Mouse (Mus musculus) MEL (cell line): ENCODE results near the gene Pde10a. TPM values are rescaled to one million over a fixed set of nuclear protein-coding genes. Genes with fewer than 3 reads are reported as not detected.
A peak's percentile ranks its signal among the peaks of the same experiment; 100 is the strongest.

Experiments used
- DNase-seq: peaks from one replicate; pipeline ENCODE4 v3.0.0; 2011; ENCODE audit warnings: low read depth, low spot score
- H3K27ac ChIP-seq: 2 replicates; pipeline ENCODE4 v1.5.1; 2012; ENCODE audit warnings: low read depth, mild to moderate bottlenecking, control low read depth, low read length, moderate library complexity; ENCODE audit not compliant: control insufficient read depth
- H3K27me3 ChIP-seq, 2 experiments: fragments of 150-350 bp in 1 of 2; sonication (generic) in 1 of 2; 2 replicates each; pipeline ENCODE4 v1.6.1; 2012; ENCODE audit warnings: low read length in 2 of 2, mild to moderate bottlenecking in 2 of 2, improper control_type of control experiment in 1 of 2, moderate library complexity in 1 of 2; ENCODE audit not compliant: insufficient read depth in 2 of 2, control insufficient read depth in 1 of 2
- H3K36me3 ChIP-seq, 2 experiments: 2 replicates each; pipeline ENCODE4 v1.6.1; 2012 to 2014; ENCODE audit warnings: low read length in 2 of 2, improper control_type of control experiment in 1 of 2, inconsistent platforms in 1 of 2, mild to moderate bottlenecking in 1 of 2; ENCODE audit not compliant: insufficient read depth in 2 of 2, control insufficient read depth in 1 of 2
- H3K4me1 ChIP-seq, 2 experiments: fragments of 150-350 bp in 1 of 2; sonication (generic) in 1 of 2; 2 replicates each; pipeline ENCODE4 v1.6.1; 2012; ENCODE audit warnings: low read length in 2 of 2, improper control_type of control experiment in 1 of 2, mild to moderate bottlenecking in 1 of 2; ENCODE audit not compliant: insufficient read depth in 2 of 2, control insufficient read depth in 1 of 2
- H3K4me3 ChIP-seq, 2 experiments: fragments of 150-350 bp in 1 of 2; sonication (generic) in 1 of 2; 2 replicates each; pipeline ENCODE4 v1.5.1; 2012; ENCODE audit warnings: low read depth in 2 of 2, low read length in 2 of 2, mild to moderate bottlenecking in 2 of 2, moderate library complexity in 2 of 2, control low read depth in 1 of 2, improper control_type of control experiment in 1 of 2; ENCODE audit not compliant: control insufficient read depth in 1 of 2, insufficient read depth in 1 of 2
- H3K79me2 ChIP-seq: 2 replicates; pipeline ENCODE4 v1.6.1; 2012; ENCODE audit warnings: mild to moderate bottlenecking, low read length, moderate library complexity; ENCODE audit not compliant: control insufficient read depth, poor library complexity, insufficient read depth
- H3K9ac ChIP-seq: 2 replicates; pipeline ENCODE4 v1.6.1; 2012; ENCODE audit warnings: low read depth, mild to moderate bottlenecking, control low read depth, low read length, moderate library complexity; ENCODE audit not compliant: control insufficient read depth, poor library complexity, severe bottlenecking
- H3K9me3 ChIP-seq: fragments of 150-350 bp; sonication (generic); replicated peaks from 2 replicates; pipeline ENCODE4 v1.6.1; 2012; ENCODE audit warnings: mild to moderate bottlenecking, low read length, improper control_type of control experiment, moderate library complexity; ENCODE audit not compliant: insufficient read depth
- BHLHE40 ChIP-seq: IDR thresholded peaks from 2 replicates; pipeline ENCODE4 v1.6.1; 2012; ENCODE audit warnings: low read depth, mild to moderate bottlenecking, inconsistent platforms, low read length, improper control_type of control experiment, borderline replicate concordance
- CHD1 ChIP-seq: IDR thresholded peaks from 2 replicates; pipeline ENCODE4 v1.6.1; 2012; ENCODE audit warnings: low read depth, mild to moderate bottlenecking, inconsistent platforms, low read length, improper control_type of control experiment
- CHD2 ChIP-seq: IDR thresholded peaks from 2 replicates; pipeline ENCODE4 v1.6.1; 2011; ENCODE audit warnings: low read length, improper control_type of control experiment
- CTCF ChIP-seq, 3 experiments: IDR thresholded peaks in 2 of 3; conservative IDR thresholded peaks in 1 of 3; 2 replicates each; pipeline ENCODE4 v1.5.1; 2011 to 2012; ENCODE audit warnings: low read length in 3 of 3, low read depth in 2 of 3, mild to moderate bottlenecking in 2 of 3, improper control_type of control experiment in 1 of 3, inconsistent platforms in 1 of 3, mixed read lengths in 1 of 3, moderate library complexity in 1 of 3; ENCODE audit not compliant: control insufficient read depth in 1 of 3, insufficient read depth in 1 of 3, poor library complexity in 1 of 3, severe bottlenecking in 1 of 3
- E2F4 ChIP-seq: IDR thresholded peaks from 2 replicates; pipeline ENCODE4 v1.6.1; 2011; ENCODE audit warnings: low read depth, low read length, improper control_type of control experiment, borderline replicate concordance
- EP300 ChIP-seq, 2 experiments: IDR thresholded peaks; 2 replicates each; pipeline ENCODE4 v1.6.1; 2011; ENCODE audit warnings: improper control_type of control experiment in 2 of 2, low read length in 2 of 2, low read depth in 1 of 2, mild to moderate bottlenecking in 1 of 2
- ETS1 ChIP-seq: IDR thresholded peaks from 2 replicates; pipeline ENCODE4 v1.6.1; 2012; ENCODE audit warnings: low read depth, mild to moderate bottlenecking, inconsistent platforms, low read length, improper control_type of control experiment, moderate library complexity
- GABPA ChIP-seq: IDR thresholded peaks from 2 replicates; pipeline ENCODE4 v1.6.1; 2012; ENCODE audit warnings: low read depth, mild to moderate bottlenecking, inconsistent platforms, low read length, improper control_type of control experiment, moderate library complexity
- GATA1 ChIP-seq: IDR thresholded peaks from 2 replicates; pipeline ENCODE4 v1.6.1; 2011; ENCODE audit warnings: low read depth, low read length, improper control_type of control experiment
- HCFC1 ChIP-seq: IDR thresholded peaks from 2 replicates; pipeline ENCODE4 v1.6.1; 2012; ENCODE audit warnings: low read depth, mild to moderate bottlenecking, inconsistent platforms, low read length, improper control_type of control experiment, moderate library complexity
- JUND ChIP-seq: IDR thresholded peaks from 2 replicates; pipeline ENCODE4 v1.6.1; 2011; ENCODE audit warnings: low read depth, mild to moderate bottlenecking, improper control_type of control experiment, low read length
- KAT2A ChIP-seq: conservative IDR thresholded peaks from 2 replicates; pipeline ENCODE4 v1.6.1; 2012; ENCODE audit warnings: low read depth, low read length, improper control_type of control experiment, inconsistent platforms
- MAFK ChIP-seq: IDR thresholded peaks from 2 replicates; pipeline ENCODE4 v1.6.1; 2011; ENCODE audit warnings: low read depth, mild to moderate bottlenecking, low read length, improper control_type of control experiment, borderline replicate concordance
- MAX ChIP-seq: IDR thresholded peaks from 2 replicates; pipeline ENCODE4 v1.6.1; 2011; ENCODE audit warnings: low read length, improper control_type of control experiment
- MEF2A ChIP-seq: IDR thresholded peaks from 2 replicates; pipeline ENCODE4 v1.6.1; 2014; ENCODE audit warnings: low read depth, mild to moderate bottlenecking, inconsistent platforms, low read length, improper control_type of control experiment; ENCODE audit not compliant: poor library complexity, insufficient replicate concordance, severe bottlenecking; ENCODE audit errors: extremely low read depth
- MXI1 ChIP-seq: IDR thresholded peaks from 2 replicates; pipeline ENCODE4 v1.6.1; 2011; ENCODE audit warnings: mild to moderate bottlenecking, low read depth, low read length, improper control_type of control experiment
- MYB ChIP-seq: IDR thresholded peaks from 2 replicates; pipeline ENCODE4 v1.6.1; 2011; ENCODE audit warnings: mild to moderate bottlenecking, low read depth, low read length, improper control_type of control experiment
- NELFE ChIP-seq: IDR thresholded peaks from 2 replicates; pipeline ENCODE4 v1.6.1; 2011; ENCODE audit warnings: low read depth, low read length, improper control_type of control experiment
- NRF1 ChIP-seq: IDR thresholded peaks from 2 replicates; pipeline ENCODE4 v1.6.1; 2014; ENCODE audit warnings: low read depth, mild to moderate bottlenecking, inconsistent platforms, low read length, improper control_type of control experiment, moderate library complexity; ENCODE audit not compliant: poor library complexity, insufficient read depth, severe bottlenecking
- POLR2A ChIP-seq, 2 experiments: IDR thresholded peaks; 2 replicates each; pipeline ENCODE4 v1.6.1; 2011 to 2012; ENCODE audit warnings: low read length in 2 of 2, mild to moderate bottlenecking in 2 of 2, control low read depth in 1 of 2, improper control_type of control experiment in 1 of 2, low read depth in 1 of 2, moderate library complexity in 1 of 2; ENCODE audit not compliant: control insufficient read depth in 1 of 2, insufficient read depth in 1 of 2, poor library complexity in 1 of 2
- POLR2AphosphoS2 ChIP-seq: IDR thresholded peaks from 2 replicates; pipeline ENCODE4 v1.6.1; 2011; ENCODE audit warnings: low read length, improper control_type of control experiment
- POLR2AphosphoS5 ChIP-seq: IDR thresholded peaks from 2 replicates; pipeline ENCODE4 v1.6.1; 2012; ENCODE audit warnings: low read depth, borderline replicate concordance, mild to moderate bottlenecking, inconsistent platforms, low read length, moderate library complexity, mixed read lengths
- RCOR1 ChIP-seq: IDR thresholded peaks from 2 replicates; pipeline ENCODE4 v1.6.1; 2012; ENCODE audit warnings: low read depth, mild to moderate bottlenecking, inconsistent platforms, low read length, improper control_type of control experiment
- TAL1 ChIP-seq: IDR thresholded peaks from 2 replicates; pipeline ENCODE4 v1.6.1; 2012; ENCODE audit warnings: mild to moderate bottlenecking, inconsistent platforms, low read length, moderate library complexity, mixed read lengths
- TCF12 ChIP-seq: IDR thresholded peaks from 2 replicates; pipeline ENCODE4 v1.6.1; 2014; ENCODE audit warnings: low read depth, mild to moderate bottlenecking, inconsistent platforms, low read length, improper control_type of control experiment, moderate library complexity
- UBTF ChIP-seq: IDR thresholded peaks from 2 replicates; pipeline ENCODE4 v1.6.1; 2012; ENCODE audit warnings: low read depth, mild to moderate bottlenecking, inconsistent platforms, low read length, improper control_type of control experiment, moderate library complexity, borderline replicate concordance; ENCODE audit not compliant: insufficient read depth
- USF2 ChIP-seq, 2 experiments: IDR thresholded peaks; 2 replicates each; pipeline ENCODE4 v1.6.1; 2011 to 2012; ENCODE audit warnings: improper control_type of control experiment in 2 of 2, low read length in 2 of 2, borderline replicate concordance in 1 of 2, inconsistent platforms in 1 of 2, low read depth in 1 of 2, mild to moderate bottlenecking in 1 of 2; ENCODE audit not compliant: insufficient read depth in 1 of 2
- ZC3H11A ChIP-seq: IDR thresholded peaks from 2 replicates; pipeline ENCODE4 v1.6.1; 2012; ENCODE audit warnings: low read depth, mild to moderate bottlenecking, inconsistent platforms, low read length, improper control_type of control experiment
- ZKSCAN1 ChIP-seq: IDR thresholded peaks from 2 replicates; pipeline ENCODE4 v1.6.1; 2012; ENCODE audit warnings: low read depth, mild to moderate bottlenecking, inconsistent platforms, low read length, improper control_type of control experiment, moderate library complexity
- ZMIZ1 ChIP-seq: IDR thresholded peaks from 2 replicates; pipeline ENCODE4 v1.6.1; 2012; ENCODE audit warnings: low read depth, mild to moderate bottlenecking, inconsistent platforms, low read length, improper control_type of control experiment, moderate library complexity
- polyA plus RNA-seq, 2 experiments: library from polyadenylated mRNA; stranded (reverse) in 1 of 2; unstranded in 1 of 2; fragments of >175 nt in 1 of 2; fragments of >200 nt in 1 of 2; gene quantifications; 2 replicates each; pipeline versions ENCODE4 v1.2.1 to v1.2.4; 2012; ENCODE audit warnings: low replicate concordance in 2 of 2, low read depth in 1 of 2; ENCODE audit not compliant: insufficient read length in 2 of 2, insufficient read depth in 1 of 2, missing spikeins in 1 of 2
- total RNA-seq: library from RNA; depleted of rRNA; stranded (reverse); fragments of 300-350 nt; gene quantifications from 2 replicates; pipeline ENCODE4 v1.2.3, GENCODE M21; 2012

Pde10a gene
- total and polyA plus RNA-seq, 3 experiments, result 3.1 to 6.9 TPM; not detected in 1

- Histone ChIP-seq H3K9ac (peak overlapping the region; percentile 59), H3K4me3 (peak overlapping the region; percentile 51 to 76), H3K27me3 (no peaks in the 10 kb centered on the region), H3K9me3 (no peaks in the 10 kb centered on the region), H3K36me3 (peaks cover 0 to 39% of the 10 kb centered on the region in 2 experiments; a peak in 2 of 4 replicates), H3K4me1 (peaks cover 9 to 40% of the 10 kb centered on the region in 2 experiments), H3K79me2 (no peaks in the 10 kb centered on the region; the same call in 1 of the 2 replicates), H3K27ac (peak overlapping the region; percentile 69)
- TF ChIP-seq NELFE (peak; percentile 45), RCOR1 (no peak), ETS1 (0 out of 2 replicates have a peak, but pooled peaks have one; percentile 48), E2F4 (no peak), KAT2A (no peak), JUND (no peak), MEF2A (no peak), ZC3H11A (no peak), USF2 (IDR thresholded peaks at IDR 0.05; ENCODE audit: borderline replicate concordance in 1 of 2, insufficient read depth in 1 of 2, low read depth in 1 of 2, low read length in 2 of 2) (no peak), MXI1 (peak; percentile 46; the same call in 1 of the 2 replicates), ZMIZ1 (no peak), MAFK (peak; percentile 49; the same call in 1 of the 2 replicates), CHD2 (peak; percentile 16; the same call in 1 of the 2 replicates), GABPA (no peak), POLR2A (IDR thresholded peaks at IDR 0.05; ENCODE audit: control insufficient read depth in 1 of 2, insufficient read depth in 1 of 2, low read depth in 1 of 2, low read length in 2 of 2, poor library complexity in 1 of 2) (peak; percentile 27 to 42; a peak in 1 of 4 replicates), EP300 (IDR thresholded peaks at IDR 0.05; ENCODE audit: low read depth in 1 of 2, low read length in 2 of 2) (no peak), UBTF (no peak), BHLHE40 (no peak), GATA1 (no peak), TAL1 (no peak), CHD1 (no peak), NRF1 (peak; percentile 28; the same call in 1 of the 2 replicates), TCF12 (0 out of 2 replicates have a peak, but pooled peaks have one; percentile 9), MAX (no peak), ZKSCAN1 (no peak), HCFC1 (peak; percentile 12; the same call in 1 of the 2 replicates), MYB (no peak), POLR2AphosphoS5 (no peak), CTCF (IDR thresholded peaks at IDR 0.05 in 2 of 3, conservative IDR thresholded peaks at IDR 0.05 in 1 of 3; ENCODE audit: control insufficient read depth in 1 of 3, insufficient read depth in 1 of 3, low read depth in 2 of 3, low read length in 3 of 3, poor library complexity in 1 of 3, severe bottlenecking in 1 of 3) (0 out of 6 replicates have a peak, but pooled peaks of 1 of the 3 experiments have one; percentile 14), POLR2AphosphoS2 (no peak)
- peak; percentile 92 for DNase-seq
Observed at GRCm38 (mm10) chr17:8505669-8506426, 19.3 kb upstream of the Pde10a start.
